Comparison of ENCODE assay signal across 40 mouse cellular contexts in genomic region chrX:9274321-9274720, GRCm38 (mm10). TPM values are rescaled to one million over a fixed set of nuclear protein-coding genes. Genes with fewer than 3 reads are reported as not detected.
A peak's percentile ranks its signal among the peaks of the same experiment; 100 is the strongest.
DNase-seq lines count a peak whose midpoint lies in the region; ATAC-seq and TF ChIP-seq lines count a peak whose summit lies in the region.
"Had no signal": no experiment of that assay in that cellular context is flagged by ENCODE, and none has a peak within 500 bp of the region (broad histone marks: within the 10 kb centered on the region; RNA-seq: fewer than 3 reads in every experiment).

No protein-coding gene starts in this region.

- no peak for TF ChIP-seq CTCF in G1E (IDR thresholded peaks at IDR 0.05; ENCODE audit: low read depth, low read length)
- no peak for TF ChIP-seq CTCF in bone marrow, adult 2 months (IDR thresholded peaks at IDR 0.05; ENCODE audit: control insufficient read depth, insufficient read depth, low read length)
- no peak for TF ChIP-seq CTCF in hindbrain, postnatal 0 days (IDR thresholded peaks at IDR 0.05; ENCODE audit: low read depth)

- H3K27ac ChIP-seq in bone marrow, adult 2 months (ENCODE audit: control insufficient read depth, insufficient read depth, low read depth, low read length, poor library complexity) = peak overlapping the region; percentile 43; the same call in 1 of the 2 replicates
- peak overlapping the region; percentile 91 for H3K27ac ChIP-seq in liver, embryonic 15.5 days (replicated peaks)
- no peak overlapping the region for H3K27ac ChIP-seq in hindbrain, postnatal 0 days
- H3K27ac ChIP-seq in midbrain, embryonic 15.5 days = no peak overlapping the region
- H3K27ac ChIP-seq: embryonic facial prominence, embryonic 10.5 days; embryonic facial prominence, embryonic 15.5 days; forebrain, embryonic 10.5 days; heart, adult 2 months; hindbrain, embryonic 14.5 days; limb, embryonic 10.5 days; limb, embryonic 15.5 days; midbrain, embryonic 12.5 days; neural tube, embryonic 13.5 days had no signal

- H3K4me1 ChIP-seq in G1E (ENCODE audit: insufficient read depth, low read depth, low read length) = peaks cover 15% of the 10 kb centered on the region
- H3K4me1 ChIP-seq in bone marrow, adult 2 months (ENCODE audit: control insufficient read depth, insufficient read depth, low read length) = no peaks in the 10 kb centered on the region; the same call in 1 of the 2 replicates
- peaks cover 10% of the 10 kb centered on the region for H3K4me1 ChIP-seq in liver, embryonic 15.5 days (replicated peaks)
- no peaks in the 10 kb centered on the region for H3K4me1 ChIP-seq in hindbrain, postnatal 0 days (ENCODE audit: insufficient read depth, low read length)
- no peaks in the 10 kb centered on the region for H3K4me1 ChIP-seq in midbrain, embryonic 15.5 days
- H3K4me1 ChIP-seq: embryonic facial prominence, embryonic 10.5 days; embryonic facial prominence, embryonic 15.5 days; forebrain, embryonic 10.5 days; limb, embryonic 10.5 days; limb, embryonic 15.5 days; midbrain, embryonic 12.5 days; neural tube, embryonic 13.5 days had no signal

- no peak for DNase-seq in G1E (ENCODE audit: low spot score)
- peak; percentile 58 for DNase-seq in liver
- no peak for DNase-seq in hindbrain, postnatal 0 days (ENCODE audit: low spot score)
- no peak for DNase-seq in adrenal gland, postnatal 10 days
- no peak for DNase-seq in urinary bladder, postnatal 14 days (ENCODE audit: low spot score)
- DNase-seq: adrenal gland, postnatal 14 days; cerebellum, adult 18-20 months; cerebellum, postnatal 10 days; forebrain, postnatal 0 days; heart, adult 2 months; kidney, adult 11 months; layer of hippocampus, adult 9-11 months; lung, postnatal 36 days had no signal

- peak overlapping the region; percentile 65 for H3K4me2 ChIP-seq in liver, embryonic 15.5 days
- no peak overlapping the region for H3K4me2 ChIP-seq in hindbrain, postnatal 0 days (ENCODE audit: low read depth, low read length)
- no peak overlapping the region for H3K4me2 ChIP-seq in midbrain, embryonic 15.5 days
- H3K4me2 ChIP-seq: embryonic facial prominence, embryonic 15.5 days; limb, embryonic 15.5 days; midbrain, embryonic 12.5 days; neural tube, embryonic 13.5 days had no signal

- ATAC-seq in G1E (ENCODE audit: extremely low read depth, insufficient number of reproducible peaks, low FRiP score, poor library complexity, severe bottlenecking) = no peak
- peak; percentile 10; the same call in 1 of the 2 replicates for ATAC-seq in liver, embryonic 15.5 days (ENCODE audit: insufficient read depth)
- no peak for ATAC-seq in hindbrain, postnatal 0 days
- no peak for ATAC-seq in midbrain, embryonic 15.5 days (replicated peaks)
- ATAC-seq: forebrain, postnatal 0 days; Patski had no signal

- H3K27me3 ChIP-seq in G1E (ENCODE audit: insufficient read depth, low read length) = no peaks in the 10 kb centered on the region
- H3K27me3 ChIP-seq in liver, embryonic 15.5 days = no peaks in the 10 kb centered on the region
- no peaks in the 10 kb centered on the region for H3K27me3 ChIP-seq in hindbrain, postnatal 0 days (ENCODE audit: insufficient read depth, low read length)
- H3K27me3 ChIP-seq in midbrain, embryonic 15.5 days (replicated peaks) = no peaks in the 10 kb centered on the region
- H3K27me3 ChIP-seq: CH12.LX; embryonic facial prominence, embryonic 15.5 days; limb, embryonic 15.5 days; midbrain, embryonic 12.5 days; neural tube, embryonic 13.5 days had no signal

- no peaks in the 10 kb centered on the region for H3K36me3 ChIP-seq in G1E (replicated peaks)
- no peaks in the 10 kb centered on the region for H3K36me3 ChIP-seq in liver, embryonic 15.5 days (replicated peaks)
- H3K36me3 ChIP-seq in hindbrain, postnatal 0 days (ENCODE audit: insufficient read depth, low read length) = no peaks in the 10 kb centered on the region
- H3K36me3 ChIP-seq in midbrain, embryonic 15.5 days (replicated peaks) = no peaks in the 10 kb centered on the region
- H3K36me3 ChIP-seq: embryonic facial prominence, embryonic 10.5 days; embryonic facial prominence, embryonic 15.5 days; forebrain, embryonic 10.5 days; limb, embryonic 10.5 days; limb, embryonic 15.5 days; midbrain, embryonic 12.5 days; neural tube, embryonic 13.5 days had no signal

- H3K9ac ChIP-seq in liver, embryonic 15.5 days = peak overlapping the region; percentile 55
- H3K9ac ChIP-seq in hindbrain, postnatal 0 days (replicated peaks; ENCODE audit: low read length) = no peak overlapping the region
- no peak overlapping the region for H3K9ac ChIP-seq in midbrain, embryonic 15.5 days
- H3K9ac ChIP-seq: embryonic facial prominence, embryonic 15.5 days; forebrain, postnatal 0 days; hindbrain, embryonic 14.5 days; limb, embryonic 15.5 days; midbrain, embryonic 12.5 days; neural tube, embryonic 13.5 days had no signal

- H3K9me3 ChIP-seq in G1E (replicated peaks) = no peaks in the 10 kb centered on the region
- no peaks in the 10 kb centered on the region for H3K9me3 ChIP-seq in liver, embryonic 15.5 days (replicated peaks)
- H3K9me3 ChIP-seq in hindbrain, postnatal 0 days (ENCODE audit: low read length) = no peaks in the 10 kb centered on the region
- H3K9me3 ChIP-seq in midbrain, embryonic 15.5 days = no peaks in the 10 kb centered on the region
- H3K9me3 ChIP-seq: embryonic facial prominence, embryonic 10.5 days; embryonic facial prominence, embryonic 15.5 days; forebrain, embryonic 10.5 days; limb, embryonic 10.5 days; limb, embryonic 15.5 days; midbrain, embryonic 12.5 days; neural tube, embryonic 13.5 days had no signal

- no peak for TF ChIP-seq POLR2A in bone marrow, adult 2 months (IDR thresholded peaks at IDR 0.05; ENCODE audit: borderline replicate concordance, control insufficient read depth, low read depth, low read length)

- peak overlapping the region; percentile 88 for H3K4me3 ChIP-seq in G1E (ENCODE audit: low read depth, low read length)
- peak overlapping the region; percentile 50 for H3K4me3 ChIP-seq in bone marrow, adult 2 months (replicated peaks; ENCODE audit: control insufficient read depth, low read depth, low read length)
- peak overlapping the region; percentile 76 for H3K4me3 ChIP-seq in liver, embryonic 15.5 days (replicated peaks)
- no peak overlapping the region for H3K4me3 ChIP-seq in hindbrain, postnatal 0 days (ENCODE audit: low read length)
- no peak overlapping the region for H3K4me3 ChIP-seq in midbrain, embryonic 15.5 days
- H3K4me3 ChIP-seq: embryonic facial prominence, embryonic 10.5 days; embryonic facial prominence, embryonic 15.5 days; heart, adult 2 months; limb, embryonic 10.5 days; limb, embryonic 15.5 days; midbrain, embryonic 12.5 days had no signal

- WGBS in bone marrow, adult 2 months = 49% methylated on average over 8 of the region's 8 CpGs
- WGBS in liver, embryonic 15.5 days (ENCODE audit: insufficient replicate concordance) = 25% methylated on average over 8 of the region's 8 CpGs
- 77% methylated on average over 8 of the region's 8 CpGs for WGBS in hindbrain, postnatal 0 days
- 82% methylated on average over 8 of the region's 8 CpGs for WGBS in midbrain, embryonic 15.5 days

RNA-seq across cellular contexts. Expression of gene Xk, which starts 1.8 kb away (rescaled TPM):
- total RNA-seq in G1E (2014; fragmentation: Nextera tagmentation) (285 and 318 TPM in 2 replicates), G1E (2017) (37.5 and 41.4 TPM in 2 replicates)
- polyA plus RNA-seq in G1E (2012) = 24.2 and 26.6 TPM in 2 replicates
- polyA plus RNA-seq in bone marrow, adult 2 months (2011; ENCODE audit: insufficient read depth, insufficient read length, low replicate concordance, missing spikeins) = 6.5 TPM in 2 replicates
- 24.3 and 25.4 TPM in 2 replicates for polyA plus RNA-seq in liver, embryonic 15.5 days (2015; fragmentation: Nextera tagmentation; extraction: Ambion mirVana)
- total RNA-seq in hindbrain, postnatal 0 days (2014; rRNA removed) = 6.6 and 6.7 TPM in 2 replicates
- polyA plus RNA-seq in hindbrain, postnatal 0 days (2015; fragmentation: Nextera tagmentation; extraction: Ambion mirVana) = 3.7 and 4.6 TPM in 2 replicates
- polyA plus RNA-seq in midbrain, embryonic 15.5 days (2015; fragmentation: Nextera tagmentation; extraction: Ambion mirVana) = 4.0 and 4.2 TPM in 2 replicates
- total RNA-seq in adrenal gland, postnatal 10 days (2021) = 1 to 10 TPM; 2.2 to 2.8 TPM

RNA-seq across cellular contexts. Expression of gene H2al1m, which starts 9.2 kb away (rescaled TPM):
- total RNA-seq in G1E (2014; fragmentation: Nextera tagmentation) = 2.0 and 8.1 TPM in 2 replicates
- total RNA-seq in G1E (2017) = not detected in 2 replicates
- not detected in 2 replicates for polyA plus RNA-seq in G1E (2012)
- polyA plus RNA-seq in bone marrow, adult 2 months (2011; ENCODE audit: insufficient read depth, insufficient read length, low replicate concordance, missing spikeins) = 3.2 TPM in 1 of 2 replicates, not detected in the other
- polyA plus RNA-seq in liver, embryonic 15.5 days (2015; fragmentation: Nextera tagmentation; extraction: Ambion mirVana) = 2.1 and 2.6 TPM in 2 replicates
- total RNA-seq in hindbrain, postnatal 0 days (2014; rRNA removed) = not detected in 2 replicates
- polyA plus RNA-seq in hindbrain, postnatal 0 days (2015; fragmentation: Nextera tagmentation; extraction: Ambion mirVana) = not detected in 2 replicates
- 0.81 TPM in 1 of 2 replicates, not detected in the other for polyA plus RNA-seq in midbrain, embryonic 15.5 days (2015; fragmentation: Nextera tagmentation; extraction: Ambion mirVana)
- under 1 TPM in 1 of 2 experiments, not detected in 1; 0.82 TPM for total RNA-seq in adrenal gland, postnatal 10 days (2021)
- total RNA-seq: adrenal gland, postnatal 14 days; CH12.LX; ES-E14; gastrocnemius, postnatal 4 days; hematopoietic stem cell, adult 5-6 weeks; left cerebral cortex, postnatal 10 days; megakaryocyte, adult 5-6 weeks had no signal
- polyA plus RNA-seq: C2C12; embryonic facial prominence, embryonic 10.5 days; embryonic facial prominence, embryonic 15.5 days; forebrain, embryonic 10.5 days; forebrain, postnatal 0 days; heart, postnatal 0 days; hindbrain, embryonic 14.5 days; inflammation-experienced regulatory T-cells, adult 6 months; kidney, embryonic 16.5 days; limb, embryonic 10.5 days; limb, embryonic 15.5 days; lung, embryonic 16.5 days; midbrain, embryonic 12.5 days; neural tube, embryonic 13.5 days; Patski; thymus, postnatal 0 days had no signal

RNA-seq across cellular contexts. Expression of gene Gm14862, which starts 17.6 kb away (rescaled TPM):
- total RNA-seq in G1E (2014; fragmentation: Nextera tagmentation) = not detected in 2 replicates
- total RNA-seq in G1E (2017) = not detected in 2 replicates
- not detected in 2 replicates for polyA plus RNA-seq in G1E (2012)
- polyA plus RNA-seq in bone marrow, adult 2 months (2011; ENCODE audit: insufficient read depth, insufficient read length, low replicate concordance, missing spikeins) = 2.9 TPM in 1 of 2 replicates, not detected in the other
- polyA plus RNA-seq in liver, embryonic 15.5 days (2015; fragmentation: Nextera tagmentation; extraction: Ambion mirVana) = 2.6 and 3.4 TPM in 2 replicates
- not detected in 2 replicates for total RNA-seq in hindbrain, postnatal 0 days (2014; rRNA removed)
- polyA plus RNA-seq in hindbrain, postnatal 0 days (2015; fragmentation: Nextera tagmentation; extraction: Ambion mirVana) = not detected in 2 replicates
- not detected in 2 replicates for polyA plus RNA-seq in midbrain, embryonic 15.5 days (2015; fragmentation: Nextera tagmentation; extraction: Ambion mirVana)
- total RNA-seq in adrenal gland, postnatal 10 days (2021) = not detected
- total RNA-seq: adrenal gland, postnatal 14 days; CH12.LX; common myeloid progenitor, adult 5-6 weeks; ES-E14; forebrain, postnatal 0 days; gastrocnemius, adult 8-10 months; gastrocnemius, postnatal 4 days; heart, adult 2 months; hematopoietic stem cell, adult 5-6 weeks; left cerebral cortex, postnatal 10 days; megakaryocyte, adult 5-6 weeks had no signal
- polyA plus RNA-seq: C2C12; embryonic facial prominence, embryonic 10.5 days; embryonic facial prominence, embryonic 15.5 days; forebrain, embryonic 10.5 days; forebrain, postnatal 0 days; heart, adult 2 months; heart, postnatal 0 days; hindbrain, embryonic 14.5 days; kidney, embryonic 16.5 days; large intestine, adult 2 months; limb, embryonic 10.5 days; limb, embryonic 15.5 days; lung, embryonic 16.5 days; neural tube, embryonic 13.5 days; Patski; thymus, postnatal 0 days had no signal

Comparison
In these comparisons a context has a peak if more than half of its experiments do, and no peak if none do; other contexts are left out.
1. H3K4me3 ChIP-seq: peak in G1E (single experiment), bone marrow, adult 2 months (single experiment) and liver, embryonic 15.5 days (single experiment); none in hindbrain, postnatal 0 days (single experiment) and midbrain, embryonic 15.5 days (single experiment).
2. H3K27ac ChIP-seq: peak in bone marrow, adult 2 months (single experiment) and liver, embryonic 15.5 days (single experiment); none in hindbrain, postnatal 0 days (single experiment) and midbrain, embryonic 15.5 days (single experiment).